Mouse (Mus musculus) liver, embryonic 14.5 days (tissue): ENCODE data around the gene Carmil1. TPM values are rescaled to one million over a fixed set of nuclear protein-coding genes. Genes with fewer than 3 reads are reported as not detected.

Source experiments
- ATAC-seq: fragments of 200-750 bp; cut with Nextera tagmentation; 2 replicates; pipeline ENCODE4 v1.8.0; 2017; ENCODE audit warnings: moderate number of reproducible peaks, mild to moderate bottlenecking, moderate library complexity; ENCODE audit not compliant: insufficient read depth
- DNase-seq, 3 experiments: peaks; one replicate each; pipeline ENCODE4 v3.0.0-alpha.2; 2012 to 2013; ENCODE audit warnings: low read depth in 3 of 3, low spot score in 3 of 3
- H3K27ac ChIP-seq: fragments of 300-500 bp; sonication (generic); 2 replicates; pipeline ENCODE4 v1.5.1; 2014; ENCODE audit warnings: moderate library complexity, mild to moderate bottlenecking, control low read depth, inconsistent platforms
- H3K27me3 ChIP-seq: fragments of 300-500 bp; sonication (generic); 2 replicates; pipeline ENCODE4 v1.6.1; 2014; ENCODE audit warnings: mild to moderate bottlenecking, low read length, moderate library complexity; ENCODE audit not compliant: control insufficient read depth, insufficient read depth
- H3K36me3 ChIP-seq: fragments of 300-500 bp; sonication (generic); replicated peaks from 2 replicates; pipeline ENCODE4 v1.6.1; 2014; ENCODE audit warnings: low read depth; ENCODE audit not compliant: control insufficient read depth, insufficient read depth
- H3K4me1 ChIP-seq, 2 experiments: fragments of 200-500 bp in 1 of 2; fragments of 300-500 bp in 1 of 2; sonication (generic) in 1 of 2; replicated peaks; 2 replicates each; pipeline ENCODE4 v1.6.1; 2012 to 2014; ENCODE audit warnings: antibody characterized with exemption in 1 of 2, inconsistent platforms in 1 of 2, low read length in 1 of 2; ENCODE audit not compliant: control insufficient read depth in 2 of 2, insufficient read depth in 2 of 2
- H3K4me2 ChIP-seq: fragments of 300-500 bp; sonication (generic); 2 replicates; pipeline ENCODE4 v1.6.1; 2014; ENCODE audit warnings: low read depth, mild to moderate bottlenecking, control low read depth, moderate library complexity
- H3K4me3 ChIP-seq, 2 experiments: fragments of 200-500 bp in 1 of 2; fragments of 300-500 bp in 1 of 2; sonication (generic) in 1 of 2; 2 replicates each; pipeline ENCODE4 v1.5.1; 2012 to 2014; ENCODE audit warnings: low read depth in 2 of 2, low read length in 2 of 2, mild to moderate bottlenecking in 2 of 2, control low read depth in 1 of 2, inconsistent platforms in 1 of 2, moderate library complexity in 1 of 2; ENCODE audit not compliant: insufficient read depth in 1 of 2
- H3K9ac ChIP-seq: fragments of 300-500 bp; sonication (generic); replicated peaks from 2 replicates; pipeline ENCODE4 v1.6.1; 2014; ENCODE audit warnings: mild to moderate bottlenecking, control low read depth, moderate library complexity
- H3K9me3 ChIP-seq: fragments of 300-500 bp; sonication (generic); 2 replicates; pipeline ENCODE4 v1.6.1; 2016; ENCODE audit warnings: low read length, mixed read lengths; ENCODE audit not compliant: control insufficient read depth
- CTCF ChIP-seq: IDR thresholded peaks from 2 replicates; pipeline ENCODE4 v1.5.1; 2016; ENCODE audit warnings: antibody characterized with exemption, low read depth, control low read depth
- EP300 ChIP-seq: IDR thresholded peaks from 2 replicates; pipeline ENCODE4 v1.6.1; 2016; ENCODE audit warnings: antibody characterized with exemption, low read depth
- WGBS: fragments of 180-500 bp; shearing (Covaris S2); extraction: QIAGEN DNeasy Blood & Tissue Kit; methylation state at CpG from one replicate; pipeline ENCODE4 v1.1.7; 2014; ENCODE audit not compliant: insufficient replicate concordance; 5-methylcytosine and 5-hydroxymethylcytosine counted together
- polyA plus RNA-seq, 2 experiments: library from polyadenylated mRNA; depleted of rRNA in 1 of 2; stranded (reverse) in 1 of 2; unstranded in 1 of 2; fragments of >200 nt; fragmentation: Nextera tagmentation in 1 of 2; extraction: Ambion mirVana in 1 of 2; gene quantifications; 2 replicates each; pipeline versions ENCODE4 v1.2.1 to v1.2.3; 2012 to 2014

The Carmil1 gene
- polyA plus RNA-seq, 2 experiments: 1.8 to 4.2 TPM

- peaks cover 6% of the 10 kb centered on the region for H3K9me3 ChIP-seq
- DNase-seq (no peak), ATAC-seq (peak; percentile 26; the same call in 1 of the 2 replicates)
- H3K4me3 ChIP-seq: no peak overlapping the region
- TF ChIP-seq CTCF (no peak), EP300 (no peak)
- no peaks in the 10 kb centered on the region for H3K36me3 ChIP-seq
- H3K4me2 ChIP-seq: no peak overlapping the region
- 28% methylated on average over 2 of the region's 2 CpGs for WGBS
- no peak overlapping the region for H3K27ac ChIP-seq
- no peak overlapping the region for H3K9ac ChIP-seq
- H3K27me3 ChIP-seq: no peaks in the 10 kb centered on the region
- H3K4me1 ChIP-seq: peaks cover 0 to 3% of the 10 kb centered on the region in 2 experiments; a peak in 1 of 4 replicates
Observed at GRCm38 (mm10) chr13:24198396-24198924, 82.1 kb downstream of the Carmil1 start.

- TF ChIP-seq CTCF: no peak
- no peak for TF ChIP-seq EP300
Observed at GRCm38 (mm10) chr13:24195371-24195770, 85.2 kb downstream of the Carmil1 start.

GRCm38 (mm10) chr13:24194018-24194417 is 86.6 kb downstream of the Carmil1 start:
- no peak for ATAC-seq

More at GRCm38 (mm10) chr13:24195371-24195770, 85.2 kb downstream of the Carmil1 start:
- 66% methylated on average over 3 of the region's 3 CpGs for WGBS
- peaks cover 0 to 3% of the 10 kb centered on the region in 2 experiments; a peak in 1 of 4 replicates for H3K4me1 ChIP-seq
- ATAC-seq (no peak), DNase-seq (no peak)
- peaks cover 6% of the 10 kb centered on the region for H3K9me3 ChIP-seq
- no peak overlapping the region for H3K27ac ChIP-seq
- H3K9ac ChIP-seq: no peak overlapping the region
- H3K36me3 ChIP-seq: no peaks in the 10 kb centered on the region
- H3K4me3 ChIP-seq: no peak overlapping the region
- no peaks in the 10 kb centered on the region for H3K27me3 ChIP-seq
- no peak overlapping the region for H3K4me2 ChIP-seq

GRCm38 (mm10) chr13:24190875-24191663 is 89.5 kb downstream of the Carmil1 start:
- Histone ChIP-seq H3K9ac (no peak overlapping the region), H3K4me1 (no peaks in the 10 kb centered on the region), H3K4me2 (no peak overlapping the region), H3K27me3 (no peaks in the 10 kb centered on the region), H3K27ac (no peak overlapping the region), H3K36me3 (no peaks in the 10 kb centered on the region), H3K4me3 (no peak overlapping the region), H3K9me3 (peaks cover 6% of the 10 kb centered on the region)
- no peak for TF ChIP-seq CTCF
- no peak for TF ChIP-seq EP300
- no peak for ATAC-seq
- DNase-seq: no peak
- 72% methylated on average over 9 of the region's 9 CpGs for WGBS

More at GRCm38 (mm10) chr13:24194018-24194417, 86.6 kb downstream of the Carmil1 start:
- Histone ChIP-seq H3K27ac (no peak overlapping the region), H3K4me1 (peaks cover 0 to 3% of the 10 kb centered on the region in 2 experiments; a peak in 1 of 4 replicates), H3K4me3 (no peak overlapping the region), H3K9me3 (peaks cover 6% of the 10 kb centered on the region), H3K9ac (no peak overlapping the region), H3K36me3 (no peaks in the 10 kb centered on the region), H3K27me3 (no peaks in the 10 kb centered on the region), H3K4me2 (no peak overlapping the region)
- TF ChIP-seq EP300 (no peak), CTCF (peak; percentile 84)
- 68% methylated on average over 5 of the region's 5 CpGs for WGBS
- DNase-seq: no peak

GRCm38 (mm10) chr13:24187026-24187425 is 93.6 kb downstream of the Carmil1 start:
- H3K27ac ChIP-seq: no peak overlapping the region
- H3K9ac ChIP-seq: no peak overlapping the region
- H3K36me3 ChIP-seq: no peaks in the 10 kb centered on the region
- H3K9me3 ChIP-seq: no peaks in the 10 kb centered on the region
- no peaks in the 10 kb centered on the region for H3K4me1 ChIP-seq
- TF ChIP-seq EP300 (no peak), CTCF (no peak)
- 64% methylated on average over 2 of the region's 2 CpGs for WGBS
- H3K27me3 ChIP-seq: no peaks in the 10 kb centered on the region
- no peak overlapping the region for H3K4me3 ChIP-seq
- DNase-seq (no peak), ATAC-seq (no peak)
- H3K4me2 ChIP-seq: no peak overlapping the region
